ENCODE assay signal across 11 mouse cellular contexts in genomic region chr7:112390252-112390936, GRCm38 (mm10). TPM values are rescaled to one million over a fixed set of nuclear protein-coding genes. Genes with fewer than 3 reads are reported as not detected.
A peak's percentile ranks its signal among the peaks of the same experiment; 100 is the strongest.
DNase-seq lines count a peak whose midpoint lies in the region; ATAC-seq lines count a peak whose summit lies in the region.
"Had no signal": no experiment of that assay in that cellular context is flagged by ENCODE, and none has a peak within 500 bp of the region (broad histone marks: within the 10 kb centered on the region; RNA-seq: fewer than 3 reads in every experiment).

No protein-coding gene starts in this region.

- no peak for DNase-seq in heart, postnatal 10 days
- no peak for DNase-seq in ovary, postnatal 36 days (ENCODE audit: low spot score)
- no peak for DNase-seq in adrenal gland, adult 18-20 months (ENCODE audit: low spot score in 2 of 2)
- no peak for DNase-seq in frontal cortex, postnatal 14 days (ENCODE audit: low spot score in 2 of 2)
- DNase-seq: thymus, postnatal 25 days had no signal

- H3K27me3 ChIP-seq in heart, embryonic 13.5 days (replicated peaks), result no peaks in the 10 kb centered on the region
- no peaks in the 10 kb centered on the region for H3K27me3 ChIP-seq in embryonic facial prominence, embryonic 13.5 days
- H3K27me3 ChIP-seq in intestine, embryonic 15.5 days (replicated peaks), result no peaks in the 10 kb centered on the region
- no peaks in the 10 kb centered on the region; the same call in 1 of the 2 replicates for H3K27me3 ChIP-seq in midbrain, embryonic 13.5 days

- peaks cover 46% of the 10 kb centered on the region for H3K4me1 ChIP-seq in heart, embryonic 13.5 days
- H3K4me1 ChIP-seq in embryonic facial prominence, embryonic 13.5 days, result peaks cover 59% of the 10 kb centered on the region
- peaks cover 13% of the 10 kb centered on the region; the same call in 1 of the 2 replicates for H3K4me1 ChIP-seq in intestine, embryonic 15.5 days (replicated peaks)
- peaks cover 33% of the 10 kb centered on the region for H3K4me1 ChIP-seq in midbrain, embryonic 13.5 days (replicated peaks)

- no peak overlapping the region for H3K4me2 ChIP-seq in heart, embryonic 13.5 days
- H3K4me2 ChIP-seq in embryonic facial prominence, embryonic 13.5 days, result peak overlapping the region; percentile 46
- H3K4me2 ChIP-seq in intestine, embryonic 15.5 days (replicated peaks), result no peak overlapping the region
- H3K4me2 ChIP-seq in midbrain, embryonic 13.5 days (replicated peaks), result 0 out of 2 replicates have a peak overlapping the region, but pooled peaks have one; percentile 1

- H3K36me3 ChIP-seq in heart, embryonic 13.5 days, result peaks cover 5% of the 10 kb centered on the region
- no peaks in the 10 kb centered on the region for H3K36me3 ChIP-seq in embryonic facial prominence, embryonic 13.5 days
- H3K36me3 ChIP-seq in intestine, embryonic 15.5 days, result no peaks in the 10 kb centered on the region
- no peaks in the 10 kb centered on the region for H3K36me3 ChIP-seq in midbrain, embryonic 13.5 days

- H3K27ac ChIP-seq in heart, embryonic 13.5 days (replicated peaks), result peak overlapping the region; percentile 60
- H3K27ac ChIP-seq in embryonic facial prominence, embryonic 13.5 days, result peak overlapping the region; percentile 90
- H3K27ac ChIP-seq in intestine, embryonic 15.5 days, result peak overlapping the region; percentile 54
- H3K27ac ChIP-seq in midbrain, embryonic 13.5 days, result peak overlapping the region; percentile 60

- H3K4me3 ChIP-seq in heart, embryonic 13.5 days, result no peak overlapping the region
- H3K4me3 ChIP-seq in embryonic facial prominence, embryonic 13.5 days, result no peak overlapping the region; the same call in 1 of the 2 replicates
- no peak overlapping the region for H3K4me3 ChIP-seq in intestine, embryonic 15.5 days (replicated peaks)
- no peak overlapping the region for H3K4me3 ChIP-seq in midbrain, embryonic 13.5 days (replicated peaks)

- H3K9me3 ChIP-seq in heart, embryonic 13.5 days, result no peaks in the 10 kb centered on the region
- H3K9me3 ChIP-seq in embryonic facial prominence, embryonic 13.5 days, result no peaks in the 10 kb centered on the region
- no peaks in the 10 kb centered on the region for H3K9me3 ChIP-seq in intestine, embryonic 15.5 days
- no peaks in the 10 kb centered on the region for H3K9me3 ChIP-seq in midbrain, embryonic 13.5 days

- WGBS in heart, embryonic 13.5 days, result 44% methylated on average over 11 of the region's 11 CpGs
- 6% methylated on average over 11 of the region's 11 CpGs for WGBS in embryonic facial prominence, embryonic 13.5 days
- WGBS in intestine, embryonic 15.5 days, result 29% methylated on average over 11 of the region's 11 CpGs
- 28% methylated on average over 11 of the region's 11 CpGs for WGBS in midbrain, embryonic 13.5 days

- no peak for ATAC-seq in heart, embryonic 13.5 days (ENCODE audit: extremely low read depth, insufficient number of reproducible peaks, low FRiP score, low TSS enrichment)
- peak; percentile 39; the same call in 1 of the 2 replicates for ATAC-seq in embryonic facial prominence, embryonic 13.5 days (ENCODE audit: insufficient number of reproducible peaks, insufficient read depth, low FRiP score, low TSS enrichment, low read depth)
- ATAC-seq in intestine, embryonic 15.5 days, result peak; percentile 67; the same call in 1 of the 2 replicates
- ATAC-seq in midbrain, embryonic 13.5 days, result peak; percentile 25; the same call in 1 of the 2 replicates
- ATAC-seq: CD4-positive, CD25-positive, alpha-beta regulatory T cell, adult 4 months had no signal

- intact Hi-C loops in heart, postnatal 10 days (cut with DNase I), result loop anchor here (5.0 kb wide), 1 partner anchor 242 kb away; no protein-coding TSS in a partner anchor

- no peak overlapping the region; the same call in 1 of the 2 replicates for H3K9ac ChIP-seq in heart, embryonic 13.5 days
- no peak overlapping the region for H3K9ac ChIP-seq in embryonic facial prominence, embryonic 13.5 days
- no peak overlapping the region for H3K9ac ChIP-seq in intestine, embryonic 15.5 days
- no peak overlapping the region for H3K9ac ChIP-seq in midbrain, embryonic 13.5 days (replicated peaks)

RNA-seq across cellular contexts. Expression of gene Parva, which starts 36.9 kb away (rescaled TPM):
- 81.5 and 83.7 TPM in 2 replicates for polyA plus RNA-seq in heart, embryonic 13.5 days (2015; fragmentation: Nextera tagmentation; extraction: Ambion mirVana)
- total RNA-seq in heart, postnatal 10 days (2021), result 10 to 100 TPM; 88.1 to 92.3 TPM
- 89.1 and 104 TPM in 2 replicates for polyA plus RNA-seq in embryonic facial prominence, embryonic 13.5 days (2015; fragmentation: Nextera tagmentation; extraction: Ambion mirVana)
- polyA plus RNA-seq in intestine, embryonic 15.5 days (2015; fragmentation: Nextera tagmentation; extraction: Ambion mirVana), result 79.8 and 90.0 TPM in 2 replicates
- 29.3 and 30.3 TPM in 2 replicates for polyA plus RNA-seq in midbrain, embryonic 13.5 days (2015; fragmentation: Nextera tagmentation; extraction: Ambion mirVana)
- 10 to 100 TPM; 81.0 to 83.7 TPM for total RNA-seq in adrenal gland, adult 18-20 months (2021)
- total RNA-seq: megakaryocyte progenitor cell, adult 5-6 weeks had no signal
- polyA plus RNA-seq: CD4-positive, CD25-positive, alpha-beta regulatory T cell, adult 4 months had no signal

Comparison
In these comparisons a context has a peak if more than half of its experiments do, and no peak if none do; other contexts are left out.
1. H3K4me2 ChIP-seq: peak in embryonic facial prominence, embryonic 13.5 days (single experiment) and midbrain, embryonic 13.5 days (single experiment); none in heart, embryonic 13.5 days (single experiment) and intestine, embryonic 15.5 days (single experiment).
2. Peak in every context shown above with its lines, with median percentiles within 50 percentile points of each other: H3K27ac ChIP-seq.